Mouse (Mus musculus) cerebellum, adult 2 months (tissue): ENCODE measurements around the gene Mkrn2.

Source experiments
- CTCF ChIP-seq: fragments of 200-500 bp; IDR thresholded peaks from 2 replicates; pipeline ENCODE4 v1.5.1; 2011; ENCODE audit warnings: low read depth, mild to moderate bottlenecking, control low read depth, low read length, moderate library complexity, borderline replicate concordance; ENCODE audit not compliant: insufficient read depth
- POLR2A ChIP-seq: fragments of 200-500 bp; IDR thresholded peaks from 2 replicates; pipeline ENCODE4 v1.6.1; 2011; ENCODE audit warnings: low read length, control low read depth, borderline replicate concordance; ENCODE audit not compliant: insufficient read depth

- no peak for TF ChIP-seq CTCF
- no peak for TF ChIP-seq POLR2A
Observed at GRCm38 (mm10) chr6:115620942-115621341, 19.2 kb downstream of the Mkrn2 start.
